In the genomic region with DNA sequence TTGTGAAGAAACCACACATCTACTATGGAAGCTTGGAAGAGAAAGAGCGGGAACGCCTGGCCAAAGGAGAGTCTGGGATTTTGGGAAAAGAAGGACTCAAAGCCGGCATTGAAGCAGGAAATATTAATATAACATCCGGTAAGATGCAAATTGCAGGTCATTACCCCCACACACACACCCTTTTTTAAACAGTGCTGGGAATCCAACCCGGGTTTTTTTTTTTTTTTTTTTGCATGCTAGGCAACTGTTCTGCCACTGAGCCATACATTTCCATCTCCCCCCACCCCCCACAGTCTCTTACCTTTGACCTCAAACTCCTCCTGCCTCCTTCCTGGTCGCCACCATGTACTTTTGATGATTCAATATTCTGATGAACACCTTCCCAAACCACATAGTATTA, we compare ENCODE assay signal across 7 mouse cellular contexts. TPM values are rescaled to one million over a fixed set of nuclear protein-coding genes. Genes with fewer than 3 reads are reported as not detected.
DNase-seq lines count a peak whose midpoint lies in the region; ATAC-seq lines count a peak whose summit lies in the region.

No protein-coding gene starts in this region.

- no peaks in the 10 kb centered on the region; the same call in none of the 2 replicates for H3K4me1 ChIP-seq in neural tube, embryonic 11.5 days (ENCODE audit: control insufficient read depth, insufficient read depth, low read length)
- peaks cover 5% of the 10 kb centered on the region for H3K4me1 ChIP-seq in forebrain, embryonic 11.5 days (replicated peaks; ENCODE audit: control insufficient read depth, insufficient read depth, low read length)
- peaks cover 26% of the 10 kb centered on the region for H3K4me1 ChIP-seq in limb, embryonic 15.5 days
- H3K4me1 ChIP-seq in stomach, embryonic 16.5 days (ENCODE audit: control insufficient read depth, insufficient read depth, low read length) = peaks cover 11% of the 10 kb centered on the region

- WGBS in neural tube, embryonic 11.5 days = 39% methylated on average over 6 of the region's 6 CpGs
- 50% methylated on average over 6 of the region's 6 CpGs for WGBS in forebrain, embryonic 11.5 days
- 29% methylated on average over 6 of the region's 6 CpGs for WGBS in limb, embryonic 15.5 days
- 19% methylated on average over 6 of the region's 6 CpGs for WGBS in stomach, embryonic 16.5 days

- H3K4me3 ChIP-seq in neural tube, embryonic 11.5 days (ENCODE audit: low read depth, low read length) = peak overlapping the region; percentile 78
- H3K4me3 ChIP-seq in forebrain, embryonic 11.5 days (ENCODE audit: low read depth, low read length) = peak overlapping the region; percentile 75
- peak overlapping the region; percentile 73 for H3K4me3 ChIP-seq in limb, embryonic 15.5 days
- H3K4me3 ChIP-seq in stomach, embryonic 16.5 days (replicated peaks; ENCODE audit: low read length) = peak overlapping the region; percentile 80

- ATAC-seq in neural tube, embryonic 11.5 days (ENCODE audit: insufficient read depth, low FRiP score, low TSS enrichment) = no peak
- no peak for ATAC-seq in forebrain, embryonic 11.5 days (replicated peaks; ENCODE audit: low FRiP score)
- ATAC-seq in limb, embryonic 15.5 days (ENCODE audit: insufficient number of reproducible peaks, low FRiP score, low TSS enrichment, low read depth) = no peak
- ATAC-seq in stomach, embryonic 16.5 days (ENCODE audit: insufficient read depth, low FRiP score) = no peak
- ATAC-seq in granulocyte monocyte progenitor cell, adult 5-6 weeks (replicated peaks; ENCODE audit: poor library complexity, severe bottlenecking) = no peak

- peaks cover 3% of the 10 kb centered on the region; the same call in 1 of the 2 replicates for H3K36me3 ChIP-seq in neural tube, embryonic 11.5 days (ENCODE audit: control insufficient read depth, insufficient read depth, low read length)
- H3K36me3 ChIP-seq in forebrain, embryonic 11.5 days (ENCODE audit: control insufficient read depth, insufficient read depth, low read length) = peaks cover 4% of the 10 kb centered on the region; the same call in 1 of the 2 replicates
- peaks cover 33% of the 10 kb centered on the region for H3K36me3 ChIP-seq in limb, embryonic 15.5 days
- H3K36me3 ChIP-seq in stomach, embryonic 16.5 days (ENCODE audit: control insufficient read depth, insufficient read depth, low read length) = peaks cover 9% of the 10 kb centered on the region

- no peaks in the 10 kb centered on the region for H3K27me3 ChIP-seq in neural tube, embryonic 11.5 days (ENCODE audit: control insufficient read depth, insufficient read depth, low read length)
- H3K27me3 ChIP-seq in forebrain, embryonic 11.5 days (ENCODE audit: control insufficient read depth, insufficient read depth, low read length) = no peaks in the 10 kb centered on the region
- H3K27me3 ChIP-seq in limb, embryonic 15.5 days = no peaks in the 10 kb centered on the region
- H3K27me3 ChIP-seq in stomach, embryonic 16.5 days (ENCODE audit: control insufficient read depth, insufficient read depth, low read length) = no peaks in the 10 kb centered on the region

- no peak overlapping the region for H3K27ac ChIP-seq in neural tube, embryonic 11.5 days (ENCODE audit: low read depth, low read length)
- no peak overlapping the region for H3K27ac ChIP-seq in forebrain, embryonic 11.5 days (ENCODE audit: low read depth, low read length)
- peak overlapping the region; percentile 88; the same call in 1 of the 2 replicates for H3K27ac ChIP-seq in limb, embryonic 15.5 days
- H3K27ac ChIP-seq in stomach, embryonic 16.5 days (ENCODE audit: low read length) = peak overlapping the region; percentile 87; the same call in 1 of the 2 replicates

- DNase-seq in neural tube, embryonic 11.5 days (ENCODE audit: low spot score) = no peak
- no peak for DNase-seq in neural tube, embryonic 10.5 days (ENCODE audit: extremely low spot score, low spot score)
- DNase-seq in forebrain, embryonic 11.5 days (ENCODE audit: low spot score) = no peak
- DNase-seq in right cerebral cortex, postnatal 25 days = no peak

- no peaks in the 10 kb centered on the region for H3K9me3 ChIP-seq in neural tube, embryonic 11.5 days (ENCODE audit: control insufficient read depth, low read length)
- H3K9me3 ChIP-seq in forebrain, embryonic 11.5 days (ENCODE audit: control insufficient read depth, low read length) = no peaks in the 10 kb centered on the region
- no peaks in the 10 kb centered on the region for H3K9me3 ChIP-seq in limb, embryonic 15.5 days
- H3K9me3 ChIP-seq in stomach, embryonic 16.5 days (replicated peaks; ENCODE audit: control insufficient read depth, low read length) = no peaks in the 10 kb centered on the region

- peak overlapping the region; percentile 83 for H3K9ac ChIP-seq in neural tube, embryonic 11.5 days (ENCODE audit: low read length)
- peak overlapping the region; percentile 88 for H3K9ac ChIP-seq in forebrain, embryonic 11.5 days (ENCODE audit: low read length)
- H3K9ac ChIP-seq in limb, embryonic 15.5 days = peak overlapping the region; percentile 76; the same call in 1 of the 2 replicates
- H3K9ac ChIP-seq in stomach, embryonic 16.5 days (ENCODE audit: low read length) = peak overlapping the region; percentile 88

- peak overlapping the region; percentile 62 for H3K4me2 ChIP-seq in neural tube, embryonic 11.5 days (ENCODE audit: low read depth)
- H3K4me2 ChIP-seq in forebrain, embryonic 11.5 days (ENCODE audit: low read depth, low read length, severe bottlenecking) = peak overlapping the region; percentile 74
- H3K4me2 ChIP-seq in limb, embryonic 15.5 days = peak overlapping the region; percentile 55
- peak overlapping the region; percentile 88 for H3K4me2 ChIP-seq in stomach, embryonic 16.5 days (ENCODE audit: low read depth, low read length)

RNA-seq across cellular contexts. Expression of gene Prpf4, which starts 1.0 kb away (rescaled TPM):
- polyA plus RNA-seq in neural tube, embryonic 11.5 days (2014; fragmentation: Nextera tagmentation; extraction: Ambion mirVana) = 28.2 and 30.0 TPM in 2 replicates
- 34.9 and 35.7 TPM in 2 replicates for polyA plus RNA-seq in forebrain, embryonic 11.5 days (2014; fragmentation: Nextera tagmentation; extraction: Ambion mirVana)
- polyA plus RNA-seq in limb, embryonic 15.5 days (2015; fragmentation: Nextera tagmentation; extraction: Ambion mirVana) = 18.7 and 18.8 TPM in 2 replicates
- 16.6 and 18.3 TPM in 2 replicates for polyA plus RNA-seq in stomach, embryonic 16.5 days (2015; fragmentation: Nextera tagmentation; extraction: Ambion mirVana)
- total RNA-seq in granulocyte monocyte progenitor cell, adult 5-6 weeks (2014; fragmentation: Nextera tagmentation) = 20.1 and 24.1 TPM in 2 replicates
- total RNA-seq in granulocyte monocyte progenitor cell, adult 5-6 weeks (2017) = 17.4 and 17.6 TPM in 2 replicates

RNA-seq across cellular contexts. Expression of gene Cdc26, which starts 1.2 kb away (rescaled TPM):
- 161 and 170 TPM in 2 replicates for polyA plus RNA-seq in neural tube, embryonic 11.5 days (2014; fragmentation: Nextera tagmentation; extraction: Ambion mirVana)
- polyA plus RNA-seq in forebrain, embryonic 11.5 days (2014; fragmentation: Nextera tagmentation; extraction: Ambion mirVana) = 185 and 190 TPM in 2 replicates
- 156 and 159 TPM in 2 replicates for polyA plus RNA-seq in limb, embryonic 15.5 days (2015; fragmentation: Nextera tagmentation; extraction: Ambion mirVana)
- polyA plus RNA-seq in stomach, embryonic 16.5 days (2015; fragmentation: Nextera tagmentation; extraction: Ambion mirVana) = 127 and 128 TPM in 2 replicates
- 150 and 151 TPM in 2 replicates for total RNA-seq in granulocyte monocyte progenitor cell, adult 5-6 weeks (2014; fragmentation: Nextera tagmentation)
- total RNA-seq in granulocyte monocyte progenitor cell, adult 5-6 weeks (2017) = 103 and 127 TPM in 2 replicates

RNA-seq across cellular contexts. Expression of gene Rnf183, which starts 25.4 kb away (rescaled TPM):
- not detected in 2 replicates for polyA plus RNA-seq in neural tube, embryonic 11.5 days (2014; fragmentation: Nextera tagmentation; extraction: Ambion mirVana)
- not detected in 2 replicates for polyA plus RNA-seq in forebrain, embryonic 11.5 days (2014; fragmentation: Nextera tagmentation; extraction: Ambion mirVana)
- polyA plus RNA-seq in limb, embryonic 15.5 days (2015; fragmentation: Nextera tagmentation; extraction: Ambion mirVana) = not detected in 2 replicates
- 0.26 and 0.34 TPM in 2 replicates for polyA plus RNA-seq in stomach, embryonic 16.5 days (2015; fragmentation: Nextera tagmentation; extraction: Ambion mirVana)
- not detected in 2 replicates for total RNA-seq in granulocyte monocyte progenitor cell, adult 5-6 weeks (2014; fragmentation: Nextera tagmentation)
- total RNA-seq in granulocyte monocyte progenitor cell, adult 5-6 weeks (2017) = not detected in 2 replicates

RNA-seq across cellular contexts. Expression of gene Slc31a1, which starts 49.1 kb away (rescaled TPM):
- polyA plus RNA-seq in neural tube, embryonic 11.5 days (2014; fragmentation: Nextera tagmentation; extraction: Ambion mirVana) = 46.0 and 48.5 TPM in 2 replicates
- 49.9 and 51.7 TPM in 2 replicates for polyA plus RNA-seq in forebrain, embryonic 11.5 days (2014; fragmentation: Nextera tagmentation; extraction: Ambion mirVana)
- 53.0 and 54.6 TPM in 2 replicates for polyA plus RNA-seq in limb, embryonic 15.5 days (2015; fragmentation: Nextera tagmentation; extraction: Ambion mirVana)
- 62.9 and 74.4 TPM in 2 replicates for polyA plus RNA-seq in stomach, embryonic 16.5 days (2015; fragmentation: Nextera tagmentation; extraction: Ambion mirVana)
- total RNA-seq in granulocyte monocyte progenitor cell, adult 5-6 weeks (2014; fragmentation: Nextera tagmentation) = 22.5 and 24.8 TPM in 2 replicates
- 19.8 and 23.7 TPM in 2 replicates for total RNA-seq in granulocyte monocyte progenitor cell, adult 5-6 weeks (2017)

RNA-seq across cellular contexts. Expression of gene Fkbp15, which starts 49.3 kb away (rescaled TPM):
- 21.0 and 22.1 TPM in 2 replicates for polyA plus RNA-seq in neural tube, embryonic 11.5 days (2014; fragmentation: Nextera tagmentation; extraction: Ambion mirVana)
- 18.5 and 23.4 TPM in 2 replicates for polyA plus RNA-seq in forebrain, embryonic 11.5 days (2014; fragmentation: Nextera tagmentation; extraction: Ambion mirVana)
- polyA plus RNA-seq in limb, embryonic 15.5 days (2015; fragmentation: Nextera tagmentation; extraction: Ambion mirVana) = 28.4 and 29.0 TPM in 2 replicates
- 29.8 and 30.2 TPM in 2 replicates for polyA plus RNA-seq in stomach, embryonic 16.5 days (2015; fragmentation: Nextera tagmentation; extraction: Ambion mirVana)
- total RNA-seq in granulocyte monocyte progenitor cell, adult 5-6 weeks (2014; fragmentation: Nextera tagmentation) = 31.5 and 36.8 TPM in 2 replicates
- total RNA-seq in granulocyte monocyte progenitor cell, adult 5-6 weeks (2017) = 47.4 and 54.9 TPM in 2 replicates

Comparison
In these comparisons a context has a peak if more than half of its experiments do, and no peak if none do; other contexts are left out.
1. H3K27ac ChIP-seq: peak in limb, embryonic 15.5 days (single experiment) and stomach, embryonic 16.5 days (single experiment); none in neural tube, embryonic 11.5 days (single experiment) and forebrain, embryonic 11.5 days (single experiment).
2. Peak in every context shown above with its lines, with median percentiles within 50 percentile points of each other: H3K4me2 ChIP-seq, H3K4me3 ChIP-seq and H3K9ac ChIP-seq.